Mouse (Mus musculus): ENCODE data around the gene Actl6b.

The Actl6b gene

DNA sequence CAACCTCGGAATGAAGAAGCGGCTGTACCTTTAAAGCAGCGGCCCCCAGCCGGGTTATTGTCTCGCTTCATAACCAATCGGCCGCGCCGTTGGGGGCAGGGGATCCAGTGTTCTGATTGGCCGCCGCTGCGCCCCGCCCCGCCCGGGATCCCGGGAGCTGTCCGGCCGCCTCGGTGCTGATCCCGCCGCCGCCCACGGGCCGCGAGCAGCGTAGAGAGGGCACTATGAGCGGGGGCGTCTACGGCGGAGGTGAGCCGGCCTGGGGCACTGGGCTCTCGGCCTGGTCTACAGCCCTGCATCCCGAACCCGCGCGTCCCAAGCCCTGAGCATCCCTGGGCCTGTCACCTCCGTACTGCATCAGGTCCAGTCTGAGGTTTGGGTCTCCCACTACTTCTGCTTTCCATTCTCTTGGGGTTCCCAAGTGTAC lies at the start of gene Actl6b:
Gene Actl6b, plus strand, starts transcription at position 107 of the 427 bp plus-strand sequence.
- in situ Hi-C loops (cut with MboI, MseI), result no loop called here

DNA sequence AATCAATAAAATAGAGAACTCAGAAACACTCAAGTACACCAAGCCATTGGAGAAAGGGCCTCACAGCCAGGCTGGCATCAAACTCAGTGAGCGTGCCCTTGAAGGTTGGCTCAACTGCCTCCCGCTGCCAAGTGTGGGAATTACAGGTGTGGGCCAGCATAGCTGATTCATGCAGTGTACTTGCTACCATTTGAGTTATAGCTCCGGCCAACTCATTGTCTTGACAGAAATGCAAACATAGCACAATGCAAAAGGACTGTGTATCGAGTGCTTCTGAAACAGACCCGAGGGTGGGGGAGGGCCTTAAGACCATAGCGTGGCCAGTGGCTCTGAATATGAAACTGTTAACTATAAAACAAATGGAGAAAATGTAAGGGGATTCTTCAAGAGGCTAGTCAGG lies 49.3 kb upstream of the Actl6b start:
- in situ Hi-C loops (cut with MboI, MseI), result no loop called here

- in situ Hi-C loops (cut with MboI, MseI), result no loop called here
Observed at GRCm38 (mm10) chr5:137510014-137510501, 43.3 kb upstream of the Actl6b start.

GRCm38 (mm10) chr5:137510573-137511390 lies 42.5 kb upstream of the Actl6b start:
- in situ Hi-C loops (cut with MboI, MseI), result no loop called here

GRCm38 (mm10) chr5:137511706-137512105 lies 41.6 kb upstream of the Actl6b start:
- in situ Hi-C loops (cut with MboI, MseI), result no loop called here

- in situ Hi-C loops (cut with MboI, MseI), result no loop called here
Observed at GRCm38 (mm10) chr5:137512847-137513794, 40.2 kb upstream of the Actl6b start.

- in situ Hi-C loops (cut with MboI, MseI), result no loop called here
Observed at GRCm38 (mm10) chr5:137513951-137514721, 39.2 kb upstream of the Actl6b start.

GRCm38 (mm10) chr5:137514811-137515210 lies 38.5 kb upstream of the Actl6b start:
- in situ Hi-C loops (cut with MboI, MseI), result no loop called here

DNA sequence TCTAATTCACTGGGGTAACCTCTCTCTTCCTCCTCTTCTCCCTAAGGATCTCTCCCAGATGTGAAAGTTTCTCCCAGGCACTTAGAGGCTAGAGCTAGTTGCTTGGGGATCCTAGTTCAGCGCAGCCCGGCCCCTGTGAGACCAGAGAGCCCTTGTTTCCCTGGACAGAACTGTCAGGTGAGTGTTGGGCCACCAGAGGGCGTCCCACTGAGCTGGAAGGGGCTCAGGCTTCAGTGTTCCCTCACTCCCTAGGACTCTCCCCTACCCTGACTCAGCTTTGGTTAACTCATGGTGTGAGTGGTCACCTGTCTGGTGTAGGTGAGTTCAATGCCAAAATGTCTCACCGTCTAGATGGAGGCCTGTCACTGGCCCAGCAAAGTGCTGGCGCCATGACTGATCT lies 34.9 kb upstream of the Actl6b start, which contains the start of gene Gigyf1:
Gene Gigyf1, plus strand, starts transcription at position 113 of the 400 bp plus-strand sequence.
- in situ Hi-C loops (cut with MboI, MseI), result no loop called here

- in situ Hi-C loops (cut with MboI, MseI), result no loop called here
Observed at GRCm38 (mm10) chr5:137519691-137520550, 33.4 kb upstream of the Actl6b start.

DNA sequence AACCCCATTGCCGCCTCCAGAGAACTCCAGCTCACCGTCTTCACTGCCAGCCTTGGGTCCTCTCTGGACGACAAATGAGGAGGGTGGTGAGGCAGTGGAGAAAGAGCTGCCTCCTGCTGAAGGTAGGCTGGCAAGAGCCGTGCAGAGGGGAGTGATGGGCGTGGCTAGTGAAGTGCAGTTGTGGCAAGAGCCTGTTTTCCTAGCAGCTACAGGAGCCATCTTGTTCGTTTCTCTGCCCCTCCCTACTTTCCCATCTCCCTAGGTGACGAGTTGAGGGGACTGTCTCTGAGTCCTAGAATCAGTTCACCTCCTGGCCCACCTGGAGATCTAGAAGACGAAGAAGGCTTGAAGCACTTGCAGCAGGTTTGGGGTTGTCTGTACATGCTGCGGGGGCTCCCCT lies 31.5 kb upstream of the Actl6b start:
- in situ Hi-C loops (cut with MboI, MseI), result no loop called here

- in situ Hi-C loops (cut with MboI, MseI), result no loop called here
Observed at GRCm38 (mm10) chr5:137522711-137523110, 30.6 kb upstream of the Actl6b start.

- in situ Hi-C loops (cut with MboI, MseI), result no loop called here
Observed at GRCm38 (mm10) chr5:137523396-137524250, 29.7 kb upstream of the Actl6b start.

- in situ Hi-C loops (cut with MboI, MseI), result no loop called here
Observed at GRCm38 (mm10) chr5:137524251-137524515, 29.1 kb upstream of the Actl6b start.

DNA sequence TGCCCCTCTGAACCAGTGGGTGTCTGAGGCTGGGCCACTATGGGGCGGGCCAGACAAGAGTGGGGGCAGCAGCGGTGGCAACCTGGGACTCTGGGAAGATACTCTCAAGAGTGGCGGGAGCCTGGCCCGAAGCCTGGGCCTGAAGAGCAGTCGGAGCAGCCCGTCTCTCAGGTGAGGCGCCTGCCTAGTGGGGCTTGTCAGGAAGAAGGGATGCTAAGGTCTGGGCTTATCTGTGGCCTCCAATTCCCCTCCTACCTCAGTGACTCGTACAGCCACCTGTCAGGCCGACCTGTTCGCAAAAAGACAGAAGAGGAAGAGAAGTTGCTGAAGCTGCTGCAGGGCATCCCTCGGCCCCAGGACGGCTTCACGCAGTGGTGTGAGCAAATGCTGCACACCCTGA lies 28.6 kb upstream of the Actl6b start:
- in situ Hi-C loops (cut with MboI, MseI), result no loop called here

GRCm38 (mm10) chr5:137525511-137525910 lies 27.8 kb upstream of the Actl6b start:
- in situ Hi-C loops (cut with MboI, MseI), result no loop called here

DNA sequence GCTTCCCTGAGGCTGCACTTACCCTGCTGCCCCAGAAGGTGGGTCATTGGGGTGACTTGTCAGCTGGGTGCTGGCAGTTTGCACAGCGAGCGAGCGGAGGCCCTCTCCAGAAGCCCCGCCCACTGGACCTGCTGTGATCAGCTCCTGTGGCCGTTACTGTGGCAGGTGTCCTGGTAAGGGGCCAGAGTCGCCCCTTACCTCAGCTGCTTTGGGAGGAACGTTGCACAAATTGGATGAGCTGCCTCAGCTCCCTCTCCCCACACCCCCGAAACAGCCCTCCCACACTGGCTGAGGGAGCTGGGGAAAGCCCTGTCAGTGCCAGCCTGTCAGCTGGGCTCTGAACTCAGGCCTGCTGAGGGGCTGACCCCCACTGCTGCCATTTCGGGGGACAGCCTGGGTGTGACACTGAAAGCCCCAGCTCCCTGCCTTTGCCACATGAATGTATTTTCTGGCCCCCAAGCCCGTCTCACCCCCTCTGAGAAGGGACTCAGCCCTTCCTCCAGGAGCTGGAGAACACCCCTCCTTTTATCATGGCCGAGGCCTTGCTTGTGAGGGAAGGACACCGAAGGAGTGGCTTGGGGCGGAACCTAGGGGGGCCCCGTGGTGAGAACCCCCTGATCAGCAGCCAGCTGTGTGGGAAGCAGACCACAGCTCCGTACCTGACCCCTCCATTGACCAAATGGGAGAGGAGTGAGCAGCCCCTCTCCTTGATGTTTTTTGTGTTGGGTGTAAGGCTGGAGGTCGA lies 27.0 kb upstream of the Actl6b start:
- in situ Hi-C loops (cut with MboI, MseI), result no loop called here

GRCm38 (mm10) chr5:137527413-137527812 lies 25.9 kb upstream of the Actl6b start:
- in situ Hi-C loops (cut with MboI, MseI), result no loop called here

All from T-helper 1 cell (primary cell).